Mouse (Mus musculus) gastrocnemius, adult 18-20 months (tissue): ENCODE measurements around the gene Cnn1. TPM values are rescaled to one million over a fixed set of nuclear protein-coding genes. Genes with fewer than 3 reads are reported as not detected.

ENCODE experiments used
- DNase-seq: peaks from one replicate; pipeline ENCODE4 v3.0.0; 2021; ENCODE audit warnings: low spot score
- long read RNA-seq, 2 experiments: library from polyadenylated mRNA; stranded (forward); transcript quantifications; one replicate each; pipeline ENCODE4 v2.0.0; 2021
- total RNA-seq, 2 experiments: library from RNA; stranded (reverse); gene quantifications; 2 replicates each; pipeline ENCODE4 v1.2.3; 2021

The Cnn1 gene
- 1 to 10 TPM; 3.1 to 6.5 TPM for total RNA-seq
- long read RNA-seq, experiment 1, partial matches to known transcripts: 1 of 2 reads
- long read RNA-seq, experiment 1, other reads (novel, unspliced or antisense): 1 of 2 reads
- long read RNA-seq, experiment 2, partial matches to known transcripts: 0 of 3 reads
- long read RNA-seq, experiment 2, other reads (novel, unspliced or antisense): 0 of 3 reads

DNA sequence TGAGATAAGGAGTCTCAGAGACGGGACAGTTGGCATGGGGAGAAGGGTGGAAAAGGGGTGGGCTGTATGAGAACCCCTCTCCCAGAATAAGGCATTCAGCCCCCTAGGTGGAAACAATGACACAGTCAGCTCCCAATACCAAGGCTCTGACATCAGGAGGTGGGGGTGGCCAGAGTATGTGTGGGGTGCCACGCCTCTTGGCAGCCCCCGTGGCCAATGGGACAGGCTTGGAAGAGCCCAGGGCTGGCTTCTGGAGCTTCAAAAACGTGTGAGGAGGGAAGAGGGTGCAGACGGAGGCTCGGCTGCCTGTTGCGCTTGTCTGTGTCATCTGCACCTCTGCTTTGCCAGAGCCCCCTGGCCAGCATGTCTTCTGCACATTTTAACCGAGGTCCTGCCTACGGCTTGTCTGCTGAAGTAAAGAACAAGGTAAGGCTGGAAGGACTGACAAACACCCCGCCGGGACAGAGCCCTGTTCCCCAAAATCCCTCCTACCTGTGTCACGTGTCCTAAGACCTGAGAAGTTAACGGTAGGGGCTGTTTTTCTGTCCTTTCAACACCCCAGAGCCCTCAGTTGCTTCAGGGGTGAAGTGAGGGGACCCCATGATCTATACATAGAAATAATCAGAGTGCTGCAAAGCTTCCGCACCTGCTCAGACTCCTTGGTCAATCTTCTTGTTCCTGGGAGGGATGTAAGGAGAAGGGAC lies at the start of gene Cnn1:
TSS of gene Cnn1 (plus strand) at position 224 of the 704 bp plus-strand sequence.
- no peak for DNase-seq

DNA sequence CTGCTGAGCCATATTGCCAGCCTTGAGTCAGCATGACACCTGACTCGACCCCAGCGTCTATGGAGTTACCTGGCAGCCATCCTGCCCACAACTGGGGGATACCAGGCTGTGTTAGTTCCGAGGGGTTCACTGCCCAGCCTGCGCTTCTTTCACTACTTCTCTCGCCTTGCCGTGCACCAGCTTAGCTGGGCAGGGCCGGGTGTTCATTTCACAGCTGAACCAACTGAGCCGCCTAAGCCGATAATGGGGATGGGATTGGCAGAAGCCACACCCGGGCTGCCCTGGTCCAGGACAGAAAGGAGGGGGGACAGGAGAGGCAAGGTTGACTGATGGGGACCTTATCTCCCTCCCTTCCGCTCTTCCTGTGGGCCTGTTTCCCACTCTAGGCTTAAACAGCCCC lies 49.7 kb upstream of the Cnn1 start:
- no peak for DNase-seq

DNA sequence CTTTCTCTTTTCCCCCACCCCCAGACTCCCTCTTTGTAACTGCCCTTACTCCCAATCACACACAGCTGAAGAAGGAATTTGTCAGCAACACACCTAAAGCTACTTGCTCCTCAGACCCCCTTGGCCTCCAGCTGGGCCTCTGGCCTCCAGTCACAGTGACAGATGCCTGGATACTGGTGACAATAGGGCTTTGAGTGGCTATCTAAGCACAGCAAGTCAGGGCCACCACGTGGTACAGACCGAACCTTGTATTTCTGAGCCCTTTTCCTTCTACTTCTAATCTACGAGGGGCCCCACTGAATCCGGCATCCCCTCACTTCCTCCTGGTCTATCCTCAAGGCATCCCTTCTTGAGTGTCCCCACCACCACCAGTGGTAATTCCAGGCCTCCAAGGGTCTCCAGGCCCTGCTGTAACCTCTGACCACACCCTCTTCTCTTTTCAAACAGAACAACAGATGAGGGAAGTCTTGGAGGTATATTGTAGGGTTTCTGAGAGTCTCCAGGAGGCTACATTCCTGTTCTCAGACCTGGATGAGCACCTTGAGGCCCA lies 49.2 kb upstream of the Cnn1 start:
- DNase-seq: no peak

DNA sequence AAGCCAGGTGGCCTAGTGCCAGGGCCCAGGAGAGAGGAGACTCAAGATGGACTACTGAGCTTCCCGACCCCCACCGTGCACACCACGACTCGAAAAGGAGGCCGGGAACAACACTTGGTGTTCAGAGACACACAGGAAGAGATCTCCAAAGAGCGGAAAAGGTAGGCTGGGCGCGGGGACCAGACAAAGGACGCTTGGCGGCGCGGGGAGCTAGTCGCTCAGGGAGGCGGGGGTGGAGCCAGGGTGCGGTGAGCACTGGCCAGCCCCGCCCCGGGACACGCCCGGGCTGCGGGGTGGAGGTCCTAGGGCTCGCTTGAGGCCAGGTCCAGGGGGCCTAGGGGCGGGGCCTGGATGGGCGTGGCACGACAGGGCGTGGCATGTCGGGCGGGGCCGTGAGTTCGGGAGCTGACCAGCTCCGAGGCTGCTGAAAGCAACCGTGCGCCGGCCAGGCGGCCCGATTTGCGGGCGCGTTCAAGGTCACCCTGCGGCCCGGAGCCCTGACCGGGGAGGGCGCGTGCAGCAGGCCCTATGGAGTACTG lies 48.6 kb upstream of the Cnn1 start:
- no peak for DNase-seq

DNA sequence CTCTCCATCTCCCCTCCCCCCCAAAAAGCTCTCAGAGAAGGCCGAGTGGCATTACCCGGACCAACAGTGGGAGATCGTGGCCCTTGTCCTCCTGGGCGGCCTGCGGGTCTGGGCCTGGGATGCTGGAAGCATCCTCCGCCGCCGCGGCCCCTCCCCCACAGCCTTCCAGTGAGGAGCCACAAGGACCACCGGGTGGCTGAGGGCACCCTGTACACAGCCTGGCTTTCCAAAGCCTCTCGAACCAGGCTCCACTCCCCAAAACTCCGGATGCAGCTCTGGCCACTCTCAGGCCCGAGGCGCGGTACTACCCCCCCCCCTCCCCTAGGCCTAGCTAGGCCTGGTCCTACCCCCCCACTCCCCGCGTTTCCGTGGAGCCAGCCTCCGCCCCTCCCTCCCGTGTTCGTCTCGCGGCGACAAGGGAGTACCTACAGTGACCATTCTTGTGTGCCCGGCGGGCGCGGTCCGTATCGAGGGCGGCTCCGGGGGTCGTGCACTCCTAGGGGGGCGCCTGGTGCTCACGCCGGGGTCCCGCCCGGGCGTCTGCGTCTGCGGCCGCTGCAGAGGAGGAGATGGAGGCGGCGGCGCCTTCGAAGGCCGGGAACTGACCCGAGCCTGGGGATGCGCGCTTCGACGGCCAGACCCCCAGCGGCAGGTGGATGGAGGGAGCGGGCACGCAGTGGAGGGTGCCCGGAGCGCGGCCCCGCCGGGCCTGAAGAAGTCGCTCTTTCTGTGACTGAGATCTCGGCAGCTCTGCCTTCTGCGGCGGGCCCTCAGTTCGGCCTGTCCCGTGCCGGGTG lies 47.7 kb upstream of the Cnn1 start:
- DNase-seq: no peak

DNA sequence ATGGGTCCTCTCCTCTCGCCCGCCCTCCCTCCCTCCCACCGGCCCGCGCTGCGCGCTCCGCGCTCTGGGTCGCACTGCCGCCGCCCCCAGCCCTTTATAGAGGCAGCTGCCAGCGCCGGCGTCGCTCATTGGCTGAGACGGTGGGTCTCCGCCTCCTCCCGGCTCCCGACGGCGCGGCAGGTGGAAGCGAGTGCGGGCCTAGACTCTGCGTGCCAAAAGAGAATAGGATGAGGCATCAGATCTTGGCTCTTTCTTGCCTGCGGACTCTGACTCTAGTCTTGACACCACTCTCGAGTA lies 47.1 kb upstream of the Cnn1 start, which contains the start of gene Elavl3:
TSS of gene Elavl3 (minus strand) at position 66 of the 297 bp plus-strand sequence.
- DNase-seq: no peak

DNA sequence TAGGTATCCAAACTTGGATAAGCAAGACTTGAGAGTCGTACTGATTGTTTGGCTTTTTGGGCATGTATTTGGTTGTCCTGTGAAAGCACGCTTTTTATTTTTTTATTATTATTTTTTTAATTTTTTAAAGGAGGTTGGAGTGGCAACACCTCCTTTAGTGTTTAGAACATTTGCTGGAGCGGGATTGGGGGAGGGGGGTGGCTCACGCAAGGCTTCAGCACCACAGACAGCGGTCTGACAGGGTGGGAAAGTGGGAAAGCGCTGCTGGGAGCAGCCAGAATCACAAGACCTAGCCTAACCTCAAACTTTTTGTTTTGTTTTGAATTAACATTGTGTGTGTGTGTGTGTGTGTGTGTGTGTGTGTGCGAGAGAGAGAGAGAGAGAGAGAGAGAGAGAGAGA lies 45.4 kb upstream of the Cnn1 start:
- DNase-seq: no peak

DNA sequence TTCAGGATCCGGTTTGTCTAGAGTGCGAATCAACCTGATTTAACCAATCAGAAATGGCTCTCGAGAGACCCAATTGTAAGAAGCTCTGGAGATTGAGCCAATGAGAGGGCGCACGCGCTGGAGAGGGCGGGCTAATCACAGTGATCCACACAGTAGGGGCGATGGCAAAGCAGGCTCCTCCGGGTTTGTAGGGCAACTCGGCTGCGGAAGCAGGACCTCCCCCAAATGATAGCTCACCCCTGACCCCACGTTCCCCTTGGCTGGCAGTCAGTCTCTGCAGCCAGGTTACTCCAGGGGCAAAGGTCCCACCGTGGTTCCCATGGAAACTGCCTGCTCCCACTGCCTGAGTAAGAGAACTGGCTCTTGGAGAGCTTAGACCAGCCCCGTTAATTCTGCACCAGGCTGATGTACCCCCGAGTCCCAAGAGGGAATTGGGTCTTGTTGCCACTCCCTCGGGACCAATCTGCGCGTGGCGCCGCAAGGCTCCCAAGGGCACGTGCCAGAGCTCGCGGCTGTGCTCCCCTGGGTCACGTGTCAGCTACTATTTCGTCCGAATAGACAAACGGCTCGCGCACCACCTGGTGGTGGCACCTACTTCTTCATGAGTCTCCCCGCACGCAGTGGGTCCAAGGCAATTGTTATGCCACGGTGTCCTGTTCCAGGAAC lies 44.5 kb upstream of the Cnn1 start:
- peak; percentile 47 for DNase-seq

DNA sequence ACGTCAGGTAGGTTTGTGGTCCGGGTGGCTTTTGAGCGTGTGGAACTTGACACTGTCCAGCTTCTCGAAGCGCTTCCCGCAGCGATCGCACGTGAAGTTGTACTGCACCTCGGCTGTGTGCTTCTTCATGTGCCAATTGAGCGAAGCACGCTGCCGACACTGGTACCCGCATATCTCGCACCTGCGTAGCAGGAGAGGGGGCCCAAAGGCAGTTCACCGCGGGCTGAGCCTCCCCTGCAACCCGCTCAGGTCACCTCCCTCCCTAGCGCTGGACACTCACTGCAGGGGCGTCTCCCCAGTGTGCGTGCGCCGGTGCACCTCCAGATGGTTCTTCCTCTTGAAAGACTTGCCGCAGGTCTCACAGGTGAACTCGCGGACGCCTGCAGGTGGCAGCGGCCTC lies 43.3 kb upstream of the Cnn1 start:
- DNase-seq: no peak

DNA sequence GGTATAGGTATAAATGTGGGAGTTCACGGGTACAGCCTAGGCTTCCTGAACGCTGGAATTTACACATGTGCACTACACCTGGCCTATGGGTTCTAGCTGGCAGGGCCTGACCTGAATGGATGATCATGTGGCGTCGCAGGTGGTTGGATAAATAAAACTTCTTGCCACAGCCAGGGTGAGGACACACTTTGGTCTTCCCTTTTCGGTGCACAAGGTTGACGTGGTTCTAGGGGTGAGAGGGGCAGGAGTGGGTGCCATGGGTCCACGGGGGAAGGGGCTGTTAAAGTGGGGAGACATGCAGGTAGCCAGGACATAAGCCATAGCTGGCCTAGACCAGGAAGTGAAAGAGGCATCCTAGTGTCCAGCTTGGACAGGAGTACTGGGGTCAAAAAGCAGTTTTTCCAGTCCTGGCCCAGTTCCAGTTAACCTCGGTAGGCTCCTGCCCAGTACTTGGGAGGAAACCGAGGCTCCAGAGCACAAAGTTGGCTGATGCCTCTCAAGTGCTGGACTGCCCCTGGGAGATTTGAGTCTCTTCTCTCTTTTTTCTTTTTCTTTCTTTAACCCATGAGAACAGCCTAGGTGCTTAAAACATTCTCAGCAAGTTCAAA lies 42.6 kb upstream of the Cnn1 start:
- DNase-seq: no peak

DNA sequence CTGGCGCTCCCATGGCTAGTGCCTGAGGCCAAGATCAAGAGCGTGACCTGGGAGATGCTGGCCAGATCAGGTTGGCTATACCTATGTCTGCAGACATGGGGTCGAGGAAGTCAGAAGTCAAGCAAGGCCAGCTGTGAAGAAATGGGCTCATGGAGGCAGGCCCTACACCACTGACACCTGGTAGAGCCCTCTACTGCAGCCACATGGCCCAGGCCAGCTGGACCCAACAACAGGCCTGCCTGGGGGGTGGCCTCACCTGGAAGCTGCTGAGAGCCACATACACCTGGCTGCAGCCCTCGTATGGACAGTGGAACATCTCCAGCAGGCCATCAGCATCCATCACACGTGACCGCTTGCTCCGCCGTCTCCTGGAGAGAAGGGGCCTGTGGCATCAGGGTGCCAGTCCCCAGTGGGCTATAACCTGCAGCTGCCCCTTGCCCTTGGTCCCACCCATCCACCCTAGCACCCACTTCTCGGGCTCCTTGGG lies 41.9 kb upstream of the Cnn1 start:
- DNase-seq: no peak

DNA sequence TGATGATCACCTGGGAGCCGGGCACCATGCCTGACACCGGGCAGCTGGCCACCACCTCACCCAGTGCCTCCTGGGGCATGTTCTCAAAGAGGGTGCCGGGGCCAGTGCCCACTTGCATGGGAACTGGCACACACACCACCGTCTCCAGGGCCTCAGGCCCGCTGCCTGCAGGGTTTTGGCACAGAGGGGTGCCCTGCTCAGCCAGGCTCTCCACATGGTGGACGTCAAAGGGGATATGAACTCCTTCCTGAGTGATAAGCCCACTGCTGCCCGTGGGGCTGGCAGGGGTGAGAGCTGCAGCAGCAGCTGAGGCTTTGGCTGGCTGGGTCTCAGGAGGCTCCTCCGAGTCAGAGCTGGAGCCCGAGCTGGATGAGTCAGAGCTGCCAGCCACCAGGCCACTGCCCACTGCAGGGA lies 41.0 kb upstream of the Cnn1 start:
- no peak for DNase-seq

DNA sequence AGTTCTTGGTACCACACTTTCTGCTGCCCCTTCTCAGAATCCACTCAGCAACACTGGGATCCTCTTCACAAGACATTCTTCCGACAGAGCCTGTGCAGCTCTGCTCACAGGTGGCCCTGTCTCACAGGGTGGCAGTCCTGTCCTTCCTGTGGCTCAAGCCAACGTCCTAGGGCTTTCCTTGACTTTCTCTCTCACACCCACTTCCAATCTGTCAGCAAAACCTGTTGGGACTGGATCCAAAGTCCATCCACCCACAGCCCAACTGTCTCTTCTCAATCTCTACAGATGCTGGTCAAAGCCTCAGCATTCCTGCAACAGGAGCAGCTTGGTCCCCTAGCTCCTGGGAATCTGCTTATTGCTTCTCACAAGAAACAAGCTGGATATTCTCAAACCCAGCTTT lies 37.7 kb upstream of the Cnn1 start:
- DNase-seq: no peak

DNA sequence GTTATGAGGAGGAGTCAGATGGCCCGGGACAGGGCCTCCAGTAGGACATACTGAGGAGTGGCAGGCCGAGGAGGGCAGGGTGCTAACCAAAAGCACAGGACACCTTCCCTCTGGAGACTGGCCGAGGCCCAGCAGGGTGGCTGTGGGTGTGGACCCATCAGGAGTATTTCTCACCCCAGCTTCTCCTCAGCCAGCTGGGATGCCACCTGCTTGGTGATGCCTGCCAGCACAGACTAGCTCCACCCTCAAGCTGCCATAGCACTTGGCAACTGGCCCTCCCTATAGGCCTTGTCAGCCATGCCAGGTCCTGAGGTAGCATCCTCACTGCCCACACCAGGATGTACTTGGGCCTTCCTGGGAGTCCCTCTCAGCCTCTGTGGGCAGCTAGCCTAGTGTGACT lies 34.7 kb upstream of the Cnn1 start:
- no peak for DNase-seq

DNA sequence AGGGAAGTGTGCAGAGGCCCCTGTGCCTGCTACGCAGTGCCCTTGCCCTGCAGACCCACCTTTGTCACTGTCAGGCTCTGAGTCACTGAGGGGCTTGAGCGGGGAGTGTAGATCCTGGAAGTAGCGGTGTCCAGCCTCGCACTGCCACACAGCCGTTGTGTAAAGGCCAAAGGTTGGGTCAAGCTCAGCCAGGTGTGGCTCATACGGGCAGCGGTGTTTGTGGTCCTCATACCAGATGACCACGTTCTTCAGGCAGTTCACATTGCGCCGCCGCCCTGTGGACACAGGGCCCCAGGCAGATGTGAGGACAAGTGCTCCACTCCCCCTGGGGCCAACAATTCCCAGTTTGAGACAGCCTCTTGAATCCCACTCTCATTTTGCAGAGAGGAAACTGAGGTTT lies 33.4 kb upstream of the Cnn1 start:
- no peak for DNase-seq

DNA sequence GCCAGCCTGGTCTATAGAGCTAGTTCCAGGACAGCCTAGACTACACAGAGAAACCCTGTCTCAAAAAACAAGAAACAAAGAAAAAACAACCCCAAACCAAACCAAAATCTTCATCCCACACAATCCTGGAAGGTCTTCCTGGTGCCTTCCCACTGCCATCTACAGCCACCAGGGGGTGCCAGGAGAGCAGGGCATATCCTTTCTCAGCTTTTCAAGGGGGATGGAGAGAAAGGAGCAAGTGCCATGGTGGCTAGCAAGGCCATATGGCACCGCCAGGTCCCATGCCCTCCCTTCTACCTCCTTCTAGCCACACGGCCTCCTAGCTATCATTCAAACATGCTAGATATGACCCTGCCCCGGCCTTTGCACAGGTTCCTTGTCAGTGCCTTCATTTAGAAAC lies 32.6 kb upstream of the Cnn1 start:
- peak; percentile 32 for DNase-seq

DNA sequence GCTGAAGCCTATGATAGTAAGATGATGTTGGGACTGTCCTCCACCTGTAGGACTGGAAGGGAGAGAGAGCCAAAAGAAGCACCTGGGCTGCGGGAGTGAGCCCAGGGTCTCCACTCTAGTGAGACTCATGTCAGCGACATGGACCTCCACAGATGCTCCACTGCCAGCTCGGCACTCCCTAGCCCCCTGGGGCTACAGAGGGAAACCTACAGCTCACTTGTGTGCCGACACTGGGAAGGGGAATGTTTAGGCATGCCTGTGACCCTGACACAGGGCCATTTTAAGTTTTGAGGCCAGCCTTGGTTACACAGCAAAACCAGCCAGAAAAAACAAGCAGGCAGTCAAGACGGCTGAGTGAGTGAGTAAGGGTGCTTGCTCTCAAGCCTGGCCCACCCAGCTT lies 31.8 kb upstream of the Cnn1 start:
- no peak for DNase-seq

DNA sequence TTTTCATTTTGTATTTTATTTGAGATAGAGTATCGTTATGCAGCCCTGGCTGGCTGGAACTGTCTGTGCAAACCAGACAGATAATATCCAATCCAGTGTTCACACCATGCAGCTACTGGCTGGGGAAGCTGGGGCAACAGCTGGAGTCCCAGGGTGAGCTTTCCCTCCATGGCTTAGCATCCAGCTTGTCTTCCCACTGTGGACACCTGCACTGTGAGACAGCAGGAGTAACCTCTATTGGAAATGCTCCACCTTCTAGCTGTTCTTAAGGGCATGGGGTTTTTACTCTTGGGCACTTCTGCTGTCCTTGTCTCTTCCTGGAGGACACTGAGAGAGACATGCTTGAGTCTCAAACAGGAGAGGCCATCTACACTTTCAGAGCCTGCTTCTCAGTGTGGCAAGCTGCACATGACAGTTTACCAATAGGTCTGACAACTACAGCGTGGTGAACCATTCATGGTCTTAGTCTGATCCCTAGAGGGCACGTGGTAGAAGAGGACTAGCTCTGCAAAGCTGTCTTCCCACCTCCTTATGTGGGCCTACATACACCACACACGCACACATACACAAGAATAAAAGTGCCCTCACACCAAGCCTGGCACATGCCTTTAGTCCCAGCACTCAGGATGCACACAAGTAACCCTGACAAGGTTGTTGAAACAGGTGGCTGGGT lies 29.0 kb upstream of the Cnn1 start:
- no peak for DNase-seq

DNA sequence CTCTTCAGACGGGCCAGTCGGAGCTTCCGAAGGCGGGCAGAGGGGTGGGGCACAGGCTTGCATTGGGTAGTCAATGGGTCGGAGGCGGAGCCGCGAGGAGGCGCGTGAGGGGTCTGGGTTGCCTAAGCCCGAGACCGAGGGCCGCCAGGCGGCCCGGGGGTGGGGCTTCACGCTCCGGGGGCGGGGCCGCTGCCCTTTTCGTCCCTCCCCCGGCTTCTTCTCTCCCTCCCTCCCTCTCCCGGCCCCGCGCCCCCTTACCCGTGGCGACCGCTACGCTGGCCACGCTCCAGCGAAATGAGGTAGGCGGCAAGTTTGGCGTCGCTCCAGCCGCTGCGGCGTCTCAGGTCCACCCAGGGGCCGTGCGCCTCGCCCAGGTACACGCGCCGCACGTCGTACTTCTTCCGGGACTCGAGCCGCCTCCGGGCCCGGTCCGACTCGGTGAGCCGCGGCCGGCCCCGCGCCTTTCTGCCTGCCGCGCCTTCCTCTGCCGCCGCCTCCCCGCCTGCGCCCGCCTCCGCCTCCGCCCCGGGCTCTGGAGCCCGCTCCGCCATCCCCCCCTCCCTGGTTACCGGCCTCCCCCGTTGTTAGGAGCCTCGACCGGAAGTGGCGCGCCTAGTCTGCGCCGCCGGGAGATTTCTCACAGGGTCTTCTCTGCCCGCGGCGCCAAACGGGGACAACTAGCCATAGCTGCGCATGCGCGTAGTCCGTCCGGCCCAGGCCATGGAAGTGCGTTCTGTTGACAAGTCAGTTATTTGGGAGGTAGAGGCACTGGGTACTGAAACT lies 28.0 kb upstream of the Cnn1 start, which contains the start of the genes Gm49318 and Zfp653:
TSS of gene Gm49318 (minus strand) at position 469 of the 783 bp plus-strand sequence.
TSS of gene Zfp653 (minus strand) at position 586 of the 783 bp plus-strand sequence.
- peak; percentile 95 for DNase-seq

DNA sequence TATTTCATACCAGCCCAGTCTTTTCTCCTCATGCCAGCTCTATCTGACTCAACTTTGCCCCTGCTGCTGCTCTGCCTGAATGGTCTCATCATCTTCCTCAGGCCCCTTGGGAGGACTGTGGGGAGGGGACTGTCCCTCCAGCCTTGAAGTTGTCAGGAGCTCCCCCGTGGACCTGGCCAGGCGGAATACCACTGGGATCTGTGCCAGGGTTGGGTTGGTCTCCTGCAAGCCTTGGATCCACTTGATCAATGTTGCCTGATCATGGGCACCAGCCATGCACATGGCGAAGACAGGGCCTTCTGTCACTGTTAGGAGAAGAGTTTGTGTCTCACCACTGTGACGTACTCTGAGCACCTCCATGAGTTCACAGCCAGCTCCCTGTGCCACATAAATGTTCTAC lies 26.7 kb upstream of the Cnn1 start:
- DNase-seq: no peak
